Comparison of ENCODE assay signal across 8 mouse cellular contexts in the genomic region with DNA sequence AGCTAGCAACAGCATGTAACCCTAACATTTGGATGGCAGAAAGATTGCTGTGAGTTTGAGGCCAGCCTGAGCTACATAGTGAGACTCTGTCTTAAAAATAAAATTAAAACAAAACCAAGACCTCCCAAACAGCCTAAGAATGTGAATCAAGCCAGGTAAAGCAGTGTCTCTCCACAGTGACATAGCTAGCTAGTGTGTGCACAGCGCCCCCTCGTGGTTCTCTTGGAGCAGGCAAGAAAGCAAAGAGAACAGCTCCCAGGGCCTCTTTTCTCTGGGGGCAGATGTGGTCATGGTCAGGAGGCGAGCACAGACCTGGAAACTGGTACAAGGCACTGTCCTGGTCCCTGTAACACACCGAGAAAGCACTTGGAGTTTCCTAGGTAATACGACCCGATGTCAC. TPM values are rescaled to one million over a fixed set of nuclear protein-coding genes. Genes with fewer than 3 reads are reported as not detected.
DNase-seq lines count a peak whose midpoint lies in the region; ATAC-seq and TF ChIP-seq lines count a peak whose summit lies in the region.

No protein-coding gene starts in this region.

- peak; percentile 64; the same call in 1 of the 2 replicates for ATAC-seq in hindbrain, embryonic 14.5 days (ENCODE audit: low FRiP score)
- ATAC-seq in limb, embryonic 14.5 days (ENCODE audit: low FRiP score, low read depth): peak; percentile 62; the same call in 1 of the 2 replicates
- ATAC-seq in neural tube, embryonic 14.5 days (ENCODE audit: low read depth): peak; percentile 29; the same call in 1 of the 2 replicates

- H3K36me3 ChIP-seq in embryonic facial prominence, embryonic 10.5 days (replicated peaks): no peaks in the 10 kb centered on the region
- H3K36me3 ChIP-seq in hindbrain, embryonic 14.5 days (replicated peaks; ENCODE audit: control insufficient read depth, insufficient read depth): no peaks in the 10 kb centered on the region
- H3K36me3 ChIP-seq in limb, embryonic 14.5 days (ENCODE audit: control insufficient read depth, insufficient read depth, low read length): no peaks in the 10 kb centered on the region
- no peaks in the 10 kb centered on the region for H3K36me3 ChIP-seq in neural tube, embryonic 14.5 days (ENCODE audit: control insufficient read depth, insufficient read depth, low read length)

- 0 out of 2 replicates have a peak, but pooled peaks cover 4% of the 10 kb centered on the region for H3K27me3 ChIP-seq in embryonic facial prominence, embryonic 10.5 days (replicated peaks; ENCODE audit: low read depth, poor library complexity, severe bottlenecking)
- H3K27me3 ChIP-seq in hindbrain, embryonic 14.5 days (ENCODE audit: control insufficient read depth, insufficient read depth, low read length): no peaks in the 10 kb centered on the region
- H3K27me3 ChIP-seq in limb, embryonic 14.5 days (ENCODE audit: control insufficient read depth, insufficient read depth, low read length): no peaks in the 10 kb centered on the region
- H3K27me3 ChIP-seq in neural tube, embryonic 14.5 days (ENCODE audit: control insufficient read depth, insufficient read depth, low read length): no peaks in the 10 kb centered on the region

- TF ChIP-seq POLR2A in bone marrow, adult 2 months (IDR thresholded peaks at IDR 0.05; ENCODE audit: borderline replicate concordance, control insufficient read depth, low read depth, low read length): no peak
- TF ChIP-seq POLR2A in limb, embryonic 14.5 days (IDR thresholded peaks at IDR 0.05; ENCODE audit: borderline replicate concordance, extremely low read depth, insufficient read depth, insufficient read length): no peak

- peak; percentile 75 for TF ChIP-seq CTCF in bone marrow, adult 2 months (IDR thresholded peaks at IDR 0.05; ENCODE audit: control insufficient read depth, insufficient read depth, low read length)

- peak; percentile 27 for DNase-seq in ovary, postnatal 10 days (ENCODE audit: low spot score)
- no peak for DNase-seq in ovary, adult 18-20 months (ENCODE audit: low spot score)
- peak; percentile 85 for DNase-seq in embryonic facial prominence, embryonic 10.5 days (ENCODE audit: low spot score)
- DNase-seq in hindbrain, embryonic 14.5 days (ENCODE audit: low spot score): peak; percentile 84
- peak; percentile 84 for DNase-seq in limb, embryonic 14.5 days (ENCODE audit: low spot score)
- DNase-seq in urinary bladder, postnatal 36 days (ENCODE audit: low spot score in 2 of 2): peak; percentile 33 to 56

- H3K27ac ChIP-seq in bone marrow, adult 2 months (ENCODE audit: control insufficient read depth, insufficient read depth, low read depth, low read length, poor library complexity): no peak overlapping the region
- H3K27ac ChIP-seq in embryonic facial prominence, embryonic 10.5 days (replicated peaks): no peak overlapping the region
- H3K27ac ChIP-seq in hindbrain, embryonic 14.5 days: no peak overlapping the region
- H3K27ac ChIP-seq in limb, embryonic 14.5 days (replicated peaks; ENCODE audit: low read depth, low read length): no peak overlapping the region
- H3K27ac ChIP-seq in neural tube, embryonic 14.5 days (ENCODE audit: low read depth, low read length): no peak overlapping the region

- no peak overlapping the region for H3K9ac ChIP-seq in hindbrain, embryonic 14.5 days
- no peak overlapping the region for H3K9ac ChIP-seq in limb, embryonic 14.5 days (ENCODE audit: low read depth, low read length, severe bottlenecking)
- no peak overlapping the region for H3K9ac ChIP-seq in neural tube, embryonic 14.5 days (replicated peaks; ENCODE audit: low read depth, low read length)

- no peak overlapping the region for H3K4me2 ChIP-seq in hindbrain, embryonic 14.5 days (replicated peaks)
- H3K4me2 ChIP-seq in limb, embryonic 14.5 days (replicated peaks; ENCODE audit: low read depth, low read length, severe bottlenecking): no peak overlapping the region
- H3K4me2 ChIP-seq in neural tube, embryonic 14.5 days (ENCODE audit: low read depth, low read length): no peak overlapping the region

- no peak overlapping the region for H3K4me3 ChIP-seq in bone marrow, adult 2 months (replicated peaks; ENCODE audit: control insufficient read depth, low read depth, low read length)
- no peak overlapping the region for H3K4me3 ChIP-seq in embryonic facial prominence, embryonic 10.5 days
- H3K4me3 ChIP-seq in hindbrain, embryonic 14.5 days (replicated peaks; ENCODE audit: low read length): no peak overlapping the region
- H3K4me3 ChIP-seq in limb, embryonic 14.5 days (replicated peaks; ENCODE audit: low read length): no peak overlapping the region
- no peak overlapping the region for H3K4me3 ChIP-seq in neural tube, embryonic 14.5 days (ENCODE audit: low read depth, low read length)

- 24% methylated on average over 6 of the region's 6 CpGs for WGBS in bone marrow, adult 2 months
- WGBS in embryonic facial prominence, embryonic 10.5 days: 28% methylated on average over 6 of the region's 6 CpGs
- WGBS in hindbrain, embryonic 14.5 days: 24% methylated on average over 6 of the region's 6 CpGs
- WGBS in limb, embryonic 14.5 days: 29% methylated on average over 6 of the region's 6 CpGs
- WGBS in neural tube, embryonic 14.5 days: 19% methylated on average over 6 of the region's 6 CpGs

- H3K4me1 ChIP-seq in bone marrow, adult 2 months (ENCODE audit: control insufficient read depth, insufficient read depth, low read length): no peaks in the 10 kb centered on the region
- 0 out of 2 replicates have a peak, but pooled peaks cover 7% of the 10 kb centered on the region for H3K4me1 ChIP-seq in embryonic facial prominence, embryonic 10.5 days
- H3K4me1 ChIP-seq in hindbrain, embryonic 14.5 days (replicated peaks; ENCODE audit: control insufficient read depth, insufficient read depth, low read length): no peaks in the 10 kb centered on the region
- H3K4me1 ChIP-seq in limb, embryonic 14.5 days (ENCODE audit: control insufficient read depth, insufficient read depth, low read length): no peaks in the 10 kb centered on the region
- H3K4me1 ChIP-seq in neural tube, embryonic 14.5 days (ENCODE audit: control insufficient read depth, insufficient read depth, low read length): no peaks in the 10 kb centered on the region

- no peaks in the 10 kb centered on the region for H3K9me3 ChIP-seq in embryonic facial prominence, embryonic 10.5 days
- H3K9me3 ChIP-seq in hindbrain, embryonic 14.5 days (ENCODE audit: control insufficient read depth, low read length): no peaks in the 10 kb centered on the region
- no peaks in the 10 kb centered on the region for H3K9me3 ChIP-seq in limb, embryonic 14.5 days (ENCODE audit: control insufficient read depth, low read length)
- no peaks in the 10 kb centered on the region for H3K9me3 ChIP-seq in neural tube, embryonic 14.5 days (ENCODE audit: control insufficient read depth, low read length)

RNA-seq across cellular contexts. Expression of gene Afap1, which starts 35.0 kb away (rescaled TPM):
- polyA plus RNA-seq in bone marrow, adult 2 months (2011; ENCODE audit: insufficient read depth, insufficient read length, low replicate concordance, missing spikeins): 1.8 and 5.4 TPM in 2 replicates
- 26.6 and 26.8 TPM in 2 replicates for polyA plus RNA-seq in embryonic facial prominence, embryonic 10.5 days (2016; fragmentation: Nextera tagmentation; extraction: Ambion mirVana)
- polyA plus RNA-seq in hindbrain, embryonic 14.5 days (2014; fragmentation: Nextera tagmentation; extraction: Ambion mirVana): 70.8 and 72.3 TPM in 2 replicates
- polyA plus RNA-seq in limb, embryonic 14.5 days (2012; rRNA removed): 20.4 and 25.6 TPM in 2 replicates
- polyA plus RNA-seq in limb, embryonic 14.5 days (2014; fragmentation: Nextera tagmentation; extraction: Ambion mirVana): 19.5 and 21.6 TPM in 2 replicates
- 73.7 and 74.1 TPM in 2 replicates for polyA plus RNA-seq in neural tube, embryonic 14.5 days (2014; fragmentation: Nextera tagmentation; extraction: Ambion mirVana)
